Mouse (Mus musculus) spleen, adult 18-20 months (tissue): ENCODE measurements at regions not wholly inside any gene's neighbourhood (a gene's known extent, or its start where the extent isn't known, plus 50 kb on each side); places are given as distances from the start of the nearest gene placed in this dataset.
A peak's percentile ranks its signal among the peaks of the same experiment; 100 is the strongest.
"Not testable (repeated sequence)": the region's sequence is repeated elsewhere in the genome, so short reads cannot be mapped to it uniquely, and the experiment has no call there.

ENCODE experiments used
- DNase-seq, 2 experiments: peaks; one replicate each; pipeline ENCODE4 v3.0.0; 2022; ENCODE audit warnings: mixed read lengths in 2 of 2

GRCm38 (mm10) chr7:138758386-138758785, 87.5 kb upstream of the Ppp2r2d start:
- DNase-seq, result no peak

- no peak for DNase-seq
These were observed 97.4 kb upstream of the Ppp2r2d start for GRCm38 (mm10) chr7:138748442-138748841.

- DNase-seq, result no peak
These were observed 99.3 kb upstream of the Ppp2r2d start for GRCm38 (mm10) chr7:138746616-138747015.

GRCm38 (mm10) chr7:138742516-138742845, 103.4 kb upstream of the Ppp2r2d start:
- no peak for DNase-seq

- no peak for DNase-seq
These were observed 103.9 kb upstream of the Ppp2r2d start for GRCm38 (mm10) chr7:138741816-138742515.

GRCm38 (mm10) chr7:138734254-138734653, 111.6 kb upstream of the Ppp2r2d start:
- DNase-seq, result peak in 1 of 2 experiments; percentile 6

GRCm38 (mm10) chr7:138724829-138725228, 121.0 kb upstream of the Ppp2r2d start:
- DNase-seq, result no peak

- no peak for DNase-seq
These were observed 126.3 kb upstream of the Ppp2r2d start for GRCm38 (mm10) chr7:138719608-138720007.

GRCm38 (mm10) chr7:138719115-138719514, 126.8 kb upstream of the Ppp2r2d start:
- DNase-seq, result no peak

GRCm38 (mm10) chr7:138714731-138715130, 131.1 kb upstream of the Ppp2r2d start:
- no peak for DNase-seq

GRCm38 (mm10) chr7:138708373-138708772, 137.5 kb upstream of the Ppp2r2d start:
- no peak for DNase-seq

GRCm38 (mm10) chr7:138699599-138699998, 146.3 kb upstream of the Ppp2r2d start:
- not testable (repeated sequence) for DNase-seq

GRCm38 (mm10) chr7:138682161-138682560, 163.7 kb upstream of the Ppp2r2d start:
- no peak for DNase-seq

- DNase-seq, result no peak
These were observed 165.3 kb upstream of the Ppp2r2d start for GRCm38 (mm10) chr7:138680530-138680929.

GRCm38 (mm10) chr7:138679575-138679974, 166.3 kb upstream of the Ppp2r2d start:
- no peak for DNase-seq

- no peak for DNase-seq
These were observed 172.9 kb upstream of the Ppp2r2d start for GRCm38 (mm10) chr7:138672959-138673358.

GRCm38 (mm10) chr7:138668337-138668736, 177.5 kb upstream of the Ppp2r2d start:
- DNase-seq, result no peak

- no peak for DNase-seq
These were observed 185.8 kb upstream of the Ppp2r2d start for GRCm38 (mm10) chr7:138660124-138660523.

GRCm38 (mm10) chr7:138657521-138657920, 188.4 kb upstream of the Ppp2r2d start:
- DNase-seq, result no peak

GRCm38 (mm10) chr7:138657076-138657475, 188.8 kb upstream of the Ppp2r2d start:
- no peak for DNase-seq

GRCm38 (mm10) chr7:138655940-138656339, 189.9 kb upstream of the Ppp2r2d start:
- DNase-seq, result no peak

GRCm38 (mm10) chr7:138650946-138651345, 194.9 kb upstream of the Ppp2r2d start:
- no peak for DNase-seq

GRCm38 (mm10) chr7:138647636-138648035, 198.2 kb upstream of the Ppp2r2d start:
- DNase-seq, result no peak

- no peak for DNase-seq
These were observed 205.2 kb upstream of the Ppp2r2d start for GRCm38 (mm10) chr7:138640492-138641165.

- no peak for DNase-seq
These were observed 206.3 kb upstream of the Ppp2r2d start for GRCm38 (mm10) chr7:138639541-138639940.
